Mouse (Mus musculus): ENCODE results near the gene Pyy.

Gene Pyy

GRCm38 (mm10) chr11:102089088-102089808 lies 18.4 kb downstream of the Pyy start:
- peak; percentile 71 to 78 for DNase-seq

GRCm38 (mm10) chr11:102087931-102088898 lies 19.4 kb downstream of the Pyy start, which contains the start of gene Mpp2:
Mpp2 (minus strand) TSS chr11:102088515.
- peak; percentile 74 to 82 for DNase-seq

- DNase-seq = peak; percentile 76 to 81
These were observed 20.4 kb downstream of the Pyy start for GRCm38 (mm10) chr11:102087081-102087751.

GRCm38 (mm10) chr11:102086331-102086730 lies 21.3 kb downstream of the Pyy start:
- DNase-seq = no peak

GRCm38 (mm10) chr11:102084159-102084558 lies 23.5 kb downstream of the Pyy start:
- no peak for DNase-seq

GRCm38 (mm10) chr11:102083193-102083592 lies 24.4 kb downstream of the Pyy start:
- no peak for DNase-seq

GRCm38 (mm10) chr11:102082322-102082721 lies 25.3 kb downstream of the Pyy start:
- peak; percentile 59 to 66 for DNase-seq

GRCm38 (mm10) chr11:102073722-102074121 lies 33.9 kb downstream of the Pyy start:
- no peak for DNase-seq

- no peak for DNase-seq
These were observed 34.9 kb downstream of the Pyy start for GRCm38 (mm10) chr11:102072729-102073128.

GRCm38 (mm10) chr11:102070426-102070825 lies 37.2 kb downstream of the Pyy start:
- no peak for DNase-seq

- DNase-seq = no peak
These were observed 38.0 kb downstream of the Pyy start for GRCm38 (mm10) chr11:102069633-102070032.

- DNase-seq = no peak
These were observed 38.7 kb downstream of the Pyy start for GRCm38 (mm10) chr11:102068969-102069368.

- DNase-seq = peak; percentile 27 to 35
These were observed 44.6 kb downstream of the Pyy start for GRCm38 (mm10) chr11:102063076-102063475.

GRCm38 (mm10) chr11:102061941-102062473 lies 45.6 kb downstream of the Pyy start:
- peak in 1 of 2 experiments; percentile 23 for DNase-seq

GRCm38 (mm10) chr11:102061236-102061940 lies 46.2 kb downstream of the Pyy start:
- peak; percentile 84 to 90 for DNase-seq

Measured in cerebellum, adult 18-20 months (tissue).